Mouse (Mus musculus) heart, adult 2 months (tissue): ENCODE results near the gene Txn1. TPM values are rescaled to one million over a fixed set of nuclear protein-coding genes. Genes with fewer than 3 reads are reported as not detected.
A peak's percentile ranks its signal among the peaks of the same experiment; 100 is the strongest.

ENCODE experiments used
- DNase-seq, 2 experiments: peaks; one replicate each; pipeline ENCODE4 v3.0.0; 2021
- H3K27ac ChIP-seq: fragments of 200-600 bp; 2 replicates; pipeline ENCODE4 v1.8.1; 2022
- H3K27me3 ChIP-seq: fragments of 200-500 bp; 2 replicates; pipeline ENCODE4 v1.6.1; 2012; ENCODE audit warnings: mild to moderate bottlenecking, low read length, inconsistent platforms, mixed read lengths; ENCODE audit not compliant: control insufficient read depth, insufficient read depth
- H3K36me3 ChIP-seq: fragments of 200-500 bp; 2 replicates; pipeline ENCODE4 v1.6.1; 2012; ENCODE audit warnings: low read length, inconsistent platforms; ENCODE audit not compliant: control insufficient read depth, insufficient read depth
- H3K4me1 ChIP-seq: fragments of 200-500 bp; 2 replicates; pipeline ENCODE4 v1.6.1; 2011; ENCODE audit warnings: low read length; ENCODE audit not compliant: control insufficient read depth, insufficient read depth
- H3K4me3 ChIP-seq: fragments of 200-600 bp; 2 replicates; pipeline ENCODE4 v1.8.1; 2022
- H3K79me2 ChIP-seq: fragments of 200-500 bp; replicated peaks from 2 replicates; pipeline ENCODE4 v1.6.1; 2012; ENCODE audit warnings: mild to moderate bottlenecking, inconsistent platforms, low read length, moderate library complexity, mixed read lengths; ENCODE audit not compliant: control insufficient read depth, insufficient read depth
- H3K9ac ChIP-seq: fragments of 200-500 bp; 2 replicates; pipeline ENCODE4 v1.6.1; 2012; ENCODE audit warnings: low read depth, mild to moderate bottlenecking, control low read depth, inconsistent platforms, low read length, mixed read lengths
- CTCF ChIP-seq: fragments of 200-600 bp; IDR thresholded peaks from 2 replicates; pipeline ENCODE4 v1.8.1; 2022; ENCODE audit warnings: antibody characterized with exemption, mild to moderate bottlenecking, moderate library complexity
- EP300 ChIP-seq: fragments of 200-500 bp; IDR thresholded peaks from 2 replicates; pipeline ENCODE4 v1.6.1; 2011; ENCODE audit warnings: low read depth, low read length, control low read depth; ENCODE audit not compliant: insufficient read depth
- POLR2A ChIP-seq: fragments of 200-500 bp; IDR thresholded peaks from 2 replicates; pipeline ENCODE4 v1.6.1; 2011; ENCODE audit warnings: mild to moderate bottlenecking, low read depth, low read length, control low read depth; ENCODE audit not compliant: insufficient read depth
- WGBS: fragments of 180-500 bp; shearing (Covaris S2); methylation state at CpG from one replicate; pipeline ENCODE4 v1.1.7; 2018; 5-methylcytosine and 5-hydroxymethylcytosine counted together
- intact Hi-C: fragments of 180-260 bp; cut with DNase I; formaldehyde crosslinking; loops from one replicate; pipeline ENCODE4 v1.15.1; 2025
- polyA plus RNA-seq: library from polyadenylated mRNA; depleted of rRNA; stranded (reverse); fragments of >200 nt; gene quantifications from 2 replicates; pipeline ENCODE4 v1.2.3, GENCODE M21; 2012
- total RNA-seq, 2 experiments: library from RNA; stranded (reverse); gene quantifications; 2 replicates each; pipeline ENCODE4 v1.2.3; 2021

The Txn1 gene
- total and polyA plus RNA-seq, 3 experiments: 76.5 to 119 (median 108) TPM

DNA sequence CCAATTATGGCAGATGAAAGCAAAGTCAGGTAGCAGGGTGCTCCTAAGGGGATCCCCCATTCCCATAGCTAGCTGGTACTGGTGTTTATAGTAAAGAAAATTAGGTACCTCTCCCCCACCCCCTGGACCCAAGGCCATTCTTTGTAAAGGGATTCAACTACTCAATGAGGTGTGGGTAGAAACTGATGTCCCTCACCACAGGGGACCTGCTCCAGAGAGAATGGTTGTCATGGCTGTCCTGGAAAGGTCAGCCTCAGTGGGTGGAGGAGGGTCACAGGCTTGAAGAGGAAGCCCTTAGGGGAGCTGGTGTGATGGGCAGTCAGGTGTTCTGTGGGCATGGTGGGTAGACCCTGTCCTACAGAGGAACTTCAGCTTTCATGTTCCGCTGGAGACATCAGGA, 35.7 kb downstream of the Txn1 start:
- no peak for TF ChIP-seq POLR2A
- TF ChIP-seq CTCF: no peak
- no peak for TF ChIP-seq EP300
- no peak for DNase-seq
- H3K4me3 ChIP-seq: no peak overlapping the region
- intact Hi-C loops: no loop called here
- H3K79me2 ChIP-seq: no peaks in the 10 kb centered on the region
- no peaks in the 10 kb centered on the region for H3K27me3 ChIP-seq
- H3K4me1 ChIP-seq: no peaks in the 10 kb centered on the region
- WGBS: 92% methylated on average over 1 of the region's 1 CpGs
- no peak overlapping the region for H3K27ac ChIP-seq
- no peak overlapping the region for H3K9ac ChIP-seq
- H3K36me3 ChIP-seq: no peaks in the 10 kb centered on the region

GRCm38 (mm10) chr4:57919494-57920423, 36.5 kb downstream of the Txn1 start:
- TF ChIP-seq EP300 (no peak), CTCF (no peak)
- Histone ChIP-seq H3K9ac (no peak overlapping the region), H3K4me1 (no peaks in the 10 kb centered on the region), H3K36me3 (no peaks in the 10 kb centered on the region), H3K27ac (no peak overlapping the region), H3K4me3 (no peak overlapping the region), H3K27me3 (no peaks in the 10 kb centered on the region), H3K79me2 (no peaks in the 10 kb centered on the region)
- intact Hi-C loops: no loop called here
- no peak for DNase-seq
- 47% methylated on average over 8 of the region's 8 CpGs for WGBS

DNA sequence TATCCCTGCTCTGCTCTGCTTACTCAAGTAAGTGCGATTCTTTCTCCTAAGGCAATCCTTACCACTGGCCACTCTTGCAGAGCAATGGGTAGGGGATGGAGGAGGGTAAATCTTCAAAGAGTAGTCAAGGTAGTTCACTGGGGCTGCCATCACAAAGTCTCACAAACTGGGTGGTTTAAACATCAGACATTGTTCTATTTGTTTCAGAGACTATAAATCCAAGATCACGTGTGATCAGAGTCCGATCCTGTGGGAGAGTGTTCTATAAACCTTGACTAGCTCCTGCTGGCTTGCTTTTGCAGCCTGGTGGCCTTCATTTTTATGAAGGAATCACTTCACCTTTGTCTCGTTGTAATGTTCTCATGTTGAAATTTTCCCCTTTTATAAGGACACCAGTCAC, 39.5 kb downstream of the Txn1 start:
- Histone ChIP-seq H3K79me2 (no peaks in the 10 kb centered on the region), H3K36me3 (no peaks in the 10 kb centered on the region), H3K27me3 (no peaks in the 10 kb centered on the region), H3K4me3 (no peak overlapping the region), H3K9ac (no peak overlapping the region), H3K4me1 (no peaks in the 10 kb centered on the region), H3K27ac (no peak overlapping the region)
- 83% methylated on average over 4 of the region's 4 CpGs for WGBS
- DNase-seq: no peak
- intact Hi-C loops: no loop called here
- TF ChIP-seq CTCF: no peak
- TF ChIP-seq POLR2A: no peak
- TF ChIP-seq EP300: no peak

GRCm38 (mm10) chr4:57916201-57916661, 40.0 kb downstream of the Txn1 start, which contains the start of gene D630039A03Rik:
TSS of gene D630039A03Rik (minus strand) at chr4:57916297.
- H3K4me1 ChIP-seq: no peaks in the 10 kb centered on the region
- TF ChIP-seq POLR2A (no peak), EP300 (no peak)
- DNase-seq: no peak
- intact Hi-C loops: no loop called here
- no peak within 1 kb of the TSS for H3K27ac ChIP-seq
- no peak within 1 kb of the TSS for H3K4me3 ChIP-seq
- WGBS: 9% methylated on average over 9 of the region's 9 CpGs
- no peaks in the 10 kb centered on the region for H3K79me2 ChIP-seq
- H3K36me3 ChIP-seq: no peaks in the 10 kb centered on the region
- H3K27me3 ChIP-seq: no peaks in the 10 kb centered on the region
- peak within 1 kb of the TSS; percentile 13; the same call in 1 of the 2 replicates for H3K9ac ChIP-seq

DNA sequence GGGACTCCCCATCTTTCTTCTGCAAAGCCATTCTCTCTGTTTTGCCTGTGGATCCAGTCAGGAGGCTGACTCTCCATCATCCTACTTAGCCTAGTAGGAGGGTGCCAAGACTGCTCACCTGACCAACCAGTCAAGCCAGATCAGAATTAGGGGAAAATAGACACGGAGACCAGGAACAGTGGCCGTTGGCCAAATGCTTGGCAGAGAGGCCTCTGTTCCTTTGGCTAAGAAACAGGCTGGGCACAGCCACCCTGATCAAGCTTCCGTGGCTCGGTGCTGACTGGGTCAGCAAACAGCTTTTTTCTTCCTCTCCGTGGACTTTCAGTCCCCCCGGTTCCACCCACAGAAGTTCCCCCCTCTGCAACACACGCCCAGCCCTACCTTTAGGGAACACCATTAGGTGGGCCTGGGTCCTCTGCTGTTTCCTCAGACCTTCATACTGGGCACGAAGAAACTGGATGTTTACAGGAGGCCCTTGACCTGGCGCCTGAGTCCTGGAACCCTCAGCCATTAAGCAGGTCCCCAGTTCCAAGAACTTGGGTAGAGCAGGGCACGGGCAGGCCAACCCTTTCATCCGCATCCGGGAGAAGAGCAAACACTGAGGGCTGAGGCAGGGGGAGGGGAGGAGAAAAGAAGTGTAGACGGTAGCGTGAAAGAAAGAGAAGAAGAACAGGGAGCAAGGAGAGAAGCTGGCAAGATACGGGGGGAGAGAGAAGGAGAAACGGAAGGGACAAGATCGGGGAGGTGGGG, 40.8 kb downstream of the Txn1 start:
- Histone ChIP-seq H3K4me3 (no peak overlapping the region), H3K36me3 (no peaks in the 10 kb centered on the region), H3K27me3 (no peaks in the 10 kb centered on the region), H3K79me2 (no peaks in the 10 kb centered on the region), H3K9ac (peak overlapping the region; percentile 13; the same call in 1 of the 2 replicates), H3K27ac (no peak overlapping the region), H3K4me1 (no peaks in the 10 kb centered on the region)
- TF ChIP-seq EP300 (no peak), POLR2A (no peak), CTCF (no peak)
- DNase-seq: peak; percentile 47 to 72
- intact Hi-C loops: no loop called here
- 28% methylated on average over 17 of the region's 17 CpGs for WGBS
